Mouse (Mus musculus) retina, postnatal 1 day (tissue): ENCODE measurements at regions not wholly inside any gene's neighbourhood (a gene's known extent, or its start where the extent isn't known, plus 50 kb on each side); places are given as distances from the start of the nearest gene placed in this dataset.

ENCODE experiments used
- DNase-seq: peaks from one replicate; pipeline ENCODE4 v3.0.0-alpha.2; 2012

GRCm38 (mm10) chr10:43750854-43751253, 150.7 kb downstream of the Qrsl1 start:
- DNase-seq = no peak

DNA sequence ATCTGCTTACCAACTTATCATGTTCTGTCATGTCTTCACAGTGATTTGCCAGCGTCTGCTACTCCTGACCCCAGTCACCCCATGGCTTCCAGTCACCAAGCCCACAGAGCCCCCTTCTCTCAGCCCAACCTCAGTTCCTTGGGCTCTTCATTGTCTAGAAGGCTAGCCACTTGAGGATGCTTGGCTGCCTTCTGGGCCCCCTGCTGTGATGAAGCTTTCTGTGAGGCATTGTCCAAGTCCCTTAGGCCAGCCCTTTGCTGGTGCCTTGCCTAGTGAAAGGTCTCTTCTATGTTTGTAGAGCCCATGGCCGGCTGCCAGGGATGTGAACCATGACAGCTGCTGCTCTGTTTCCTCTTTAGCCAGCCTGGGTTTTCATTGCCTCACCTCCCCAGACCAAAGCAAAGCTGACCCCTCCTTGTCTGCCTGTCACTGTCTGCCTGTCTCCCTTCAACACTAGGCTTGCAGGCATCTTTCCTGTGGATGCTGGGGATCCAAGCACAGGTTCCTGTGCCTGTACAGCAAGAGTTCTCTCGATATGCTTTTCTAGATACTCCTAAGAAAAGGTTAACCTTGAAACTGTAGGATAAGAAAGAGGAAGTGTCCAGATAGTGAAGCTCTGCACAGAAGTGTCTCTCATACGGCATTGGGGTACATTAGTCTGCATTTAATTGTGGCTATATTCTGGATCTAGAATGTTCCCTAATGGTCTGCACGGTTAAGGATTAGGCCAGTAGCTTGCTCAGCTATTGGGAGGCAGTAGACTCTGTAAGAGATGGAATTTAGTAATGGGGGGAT, 149.5 kb downstream of the Qrsl1 start:
- DNase-seq = peak; percentile 92

DNA sequence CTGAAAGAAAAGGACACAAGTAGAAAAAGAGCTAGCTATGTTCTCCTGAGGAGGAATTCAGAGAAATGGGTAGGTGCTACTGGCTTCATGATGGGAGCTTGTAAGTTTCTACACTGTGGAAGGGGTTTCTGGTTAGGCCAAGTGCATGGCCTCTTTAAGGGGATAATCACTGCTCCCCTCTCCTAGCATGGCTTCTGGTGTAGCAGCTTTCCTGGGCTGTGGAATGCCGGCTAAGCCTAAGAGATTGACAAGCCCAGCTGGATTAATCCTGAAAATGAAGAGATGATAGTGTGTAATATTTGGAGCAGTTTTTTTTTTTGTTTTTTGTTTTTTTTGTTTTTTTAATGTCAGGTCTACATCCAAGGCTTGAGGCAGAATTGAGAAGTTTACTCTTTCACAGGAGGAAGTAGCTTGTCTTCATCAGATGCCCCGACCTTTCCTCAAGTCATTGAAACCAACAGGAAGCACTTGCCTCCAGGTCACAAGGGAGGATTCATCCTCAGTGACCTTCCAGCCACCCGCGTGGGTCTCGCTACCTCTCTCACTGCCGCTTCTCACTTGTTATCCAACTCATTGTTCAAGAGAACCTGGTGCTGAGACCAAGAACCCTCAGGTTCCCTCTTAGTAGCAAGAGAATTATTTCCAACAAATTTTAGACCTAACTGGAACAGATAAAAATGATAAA, 144.5 kb downstream of the Qrsl1 start:
- no peak for DNase-seq

GRCm38 (mm10) chr10:43758124-43759025, 143.2 kb downstream of the Qrsl1 start:
- DNase-seq = no peak

- no peak for DNase-seq
Measured at GRCm38 (mm10) chr10:43759186-43759905, 142.2 kb downstream of the Qrsl1 start.

DNA sequence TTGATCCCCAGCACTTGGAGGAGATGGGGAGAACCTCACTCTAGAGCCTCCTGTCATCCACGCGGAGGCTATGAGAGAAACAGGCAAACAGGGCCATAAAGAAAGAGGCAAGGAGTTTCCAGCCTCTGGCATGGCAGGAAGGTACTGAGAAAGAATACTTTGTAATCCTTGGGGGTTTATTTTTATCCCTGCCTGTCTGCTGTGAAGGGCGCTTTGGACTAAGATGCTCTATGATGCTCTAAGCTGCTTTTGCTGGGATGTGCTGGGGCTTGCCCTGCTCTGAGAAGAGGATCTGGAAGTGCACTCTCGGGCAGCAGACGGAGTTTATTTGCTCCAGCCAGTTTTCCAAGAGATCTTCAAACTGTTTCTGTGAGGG, 141.7 kb downstream of the Qrsl1 start:
- peak; percentile 10 for DNase-seq

- no peak for DNase-seq
Measured at GRCm38 (mm10) chr10:43761979-43762570, 139.5 kb downstream of the Qrsl1 start.

DNA sequence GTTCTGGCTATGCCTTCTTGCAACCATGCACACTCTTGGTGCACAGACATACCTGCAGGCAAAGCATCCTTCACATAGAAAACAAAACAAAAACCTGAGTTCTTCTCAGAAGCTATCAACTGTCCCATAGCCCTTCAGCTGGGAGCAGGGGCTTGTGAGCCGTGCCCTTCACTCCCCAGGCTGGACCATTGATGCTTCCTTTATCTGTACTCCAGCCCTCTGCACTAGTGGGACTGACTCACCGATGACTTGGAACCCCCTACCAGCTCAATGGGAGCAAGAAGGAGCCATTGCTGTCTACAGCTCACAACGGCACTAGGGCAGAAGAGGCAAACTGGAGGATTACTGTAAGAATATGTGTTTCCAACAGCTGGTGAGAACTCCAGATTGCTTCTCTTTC, 137.0 kb downstream of the Qrsl1 start:
- no peak for DNase-seq

GRCm38 (mm10) chr10:43765275-43765674, 136.3 kb downstream of the Qrsl1 start:
- DNase-seq = no peak

GRCm38 (mm10) chr10:43765829-43766486, 135.6 kb downstream of the Qrsl1 start:
- no peak for DNase-seq

DNA sequence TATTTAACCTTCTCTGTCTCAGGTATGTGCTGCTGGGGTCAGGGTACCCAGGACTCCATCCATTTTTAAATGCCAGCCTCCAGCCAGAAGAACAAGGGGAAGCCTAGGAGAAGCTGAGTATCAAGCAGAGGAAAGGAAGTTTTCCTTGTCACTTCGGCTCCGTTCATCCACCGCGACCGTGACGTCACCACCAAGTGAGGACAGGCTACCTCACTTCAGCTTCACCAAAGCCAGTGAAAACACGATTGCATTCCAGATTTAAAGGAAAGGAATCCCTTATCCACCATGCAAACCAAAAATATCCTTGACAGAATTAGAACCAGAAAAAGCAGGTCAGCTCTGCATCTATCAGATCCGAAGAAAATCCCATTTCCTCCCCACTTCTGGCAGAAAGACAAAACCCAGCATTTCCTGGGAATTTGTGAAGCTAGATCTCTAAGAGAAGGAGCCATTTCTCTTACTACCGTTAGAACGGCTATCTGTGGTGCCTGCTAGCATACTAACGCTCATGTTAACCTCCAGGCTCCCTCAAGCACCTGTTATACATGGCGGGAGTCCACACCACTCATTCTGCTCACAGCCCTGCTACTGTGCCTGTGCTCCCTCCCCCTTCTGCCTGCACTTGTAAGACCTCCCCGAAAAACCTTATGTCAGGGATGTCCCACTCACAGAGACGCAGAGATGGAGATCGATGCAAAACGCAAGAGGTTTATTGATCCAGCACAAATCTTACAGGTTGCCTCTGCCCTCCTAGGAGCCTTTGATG, 133.4 kb downstream of the Qrsl1 start:
- no peak for DNase-seq

DNA sequence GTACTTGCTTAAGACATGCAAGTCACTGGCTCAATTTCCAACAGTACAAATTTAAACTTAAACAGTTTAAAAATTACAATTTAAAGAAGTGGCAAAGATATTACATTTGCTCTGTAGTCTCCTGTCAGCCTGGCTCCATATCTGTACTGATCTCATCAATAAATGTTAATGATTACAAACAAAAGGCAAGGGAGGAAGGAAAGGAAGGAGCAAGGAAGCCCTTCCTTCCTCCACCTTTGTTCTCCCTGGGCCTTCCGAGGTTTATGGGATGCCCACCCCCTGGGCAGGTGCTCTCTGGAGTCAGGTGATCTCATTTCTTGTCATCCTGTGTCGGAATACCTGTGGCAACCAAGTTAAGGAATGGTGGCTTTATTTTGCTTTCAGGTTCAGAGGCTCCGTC, 132.5 kb downstream of the Qrsl1 start:
- no peak for DNase-seq

DNA sequence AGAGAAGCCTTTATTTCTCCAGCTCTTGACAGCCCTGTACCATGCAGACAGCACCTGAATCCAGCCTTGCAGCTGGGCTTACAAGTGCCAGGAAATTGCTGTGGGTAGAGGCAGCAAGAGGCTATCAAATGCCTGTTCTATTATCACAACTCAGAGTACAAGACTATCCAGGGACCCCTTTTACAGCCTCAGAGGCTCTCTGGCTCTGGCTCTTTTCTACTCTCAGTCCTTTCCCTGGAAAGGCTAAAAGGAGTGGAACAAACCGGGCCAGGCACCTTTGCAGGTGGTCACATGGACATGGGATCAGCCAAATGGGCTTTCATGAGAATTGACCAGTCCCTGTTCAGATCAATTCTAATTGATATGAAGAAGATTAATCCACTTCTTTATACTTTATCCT, 125.7 kb downstream of the Qrsl1 start:
- DNase-seq = no peak

DNA sequence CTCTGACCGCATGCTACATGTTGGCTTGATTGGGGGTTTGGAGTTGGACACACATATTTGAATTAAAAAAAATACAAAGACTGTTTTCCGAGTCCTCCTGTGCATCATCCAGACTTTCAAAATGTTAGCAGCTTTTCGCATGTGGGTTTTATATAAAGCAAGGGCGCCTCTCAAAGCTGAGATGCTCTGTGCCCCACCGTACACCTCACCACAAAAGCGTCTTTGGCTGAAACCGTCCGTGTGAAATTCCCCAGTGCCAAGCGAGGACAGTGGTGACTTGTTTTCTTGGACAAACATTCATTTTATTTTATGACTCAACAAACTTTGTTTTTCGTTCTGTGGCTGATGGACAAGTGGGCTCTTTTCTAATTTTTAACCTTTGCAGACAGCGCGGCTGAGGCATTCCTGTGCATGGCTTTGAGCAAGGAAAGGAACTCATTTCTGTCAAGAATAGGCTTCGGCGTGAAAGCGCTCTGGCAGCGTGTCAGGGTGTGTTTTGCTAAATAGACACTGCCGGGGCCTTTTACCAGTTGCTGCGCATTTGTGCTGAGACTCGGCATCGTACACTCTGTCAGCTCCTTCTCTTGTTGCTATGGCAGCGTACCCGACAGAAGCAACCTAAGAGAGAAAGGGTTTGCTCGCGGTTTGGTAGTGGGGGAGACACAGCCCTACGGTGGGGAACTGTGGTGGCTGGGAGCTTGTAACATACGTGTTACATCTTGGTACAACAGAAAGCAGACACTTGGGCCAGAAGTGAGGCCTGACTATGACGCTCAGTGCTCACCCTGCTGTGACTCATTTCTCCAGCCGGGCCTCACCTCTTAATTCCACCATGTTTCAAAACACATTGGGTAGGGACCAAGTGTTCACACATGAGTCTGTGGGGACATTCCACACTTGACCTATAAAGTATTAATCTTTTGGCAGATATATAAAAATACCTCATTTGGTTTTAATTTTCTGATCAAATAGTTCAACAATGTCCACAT, 123.6 kb downstream of the Qrsl1 start:
- no peak for DNase-seq

- no peak for DNase-seq
Measured at GRCm38 (mm10) chr10:43780571-43780970, 121.0 kb downstream of the Qrsl1 start.

DNA sequence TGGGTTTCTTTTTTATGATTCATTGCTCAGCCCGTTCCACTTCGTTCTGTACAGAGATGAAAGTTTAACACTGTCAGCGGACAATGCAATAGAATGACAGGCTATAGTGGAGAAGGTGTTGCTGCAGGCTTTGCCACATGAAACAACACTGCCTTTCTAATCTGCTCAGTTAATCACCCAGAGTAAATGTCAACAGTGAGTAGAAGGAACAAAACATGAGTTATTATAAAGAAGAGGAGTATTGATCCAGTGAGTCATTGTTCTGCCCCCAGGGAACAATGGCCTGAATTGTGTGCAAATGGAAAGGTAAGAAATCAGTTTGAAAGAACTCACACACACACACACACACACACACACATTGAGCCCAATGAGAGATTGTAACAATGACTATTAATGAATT, 118.2 kb downstream of the Qrsl1 start:
- DNase-seq = no peak

DNA sequence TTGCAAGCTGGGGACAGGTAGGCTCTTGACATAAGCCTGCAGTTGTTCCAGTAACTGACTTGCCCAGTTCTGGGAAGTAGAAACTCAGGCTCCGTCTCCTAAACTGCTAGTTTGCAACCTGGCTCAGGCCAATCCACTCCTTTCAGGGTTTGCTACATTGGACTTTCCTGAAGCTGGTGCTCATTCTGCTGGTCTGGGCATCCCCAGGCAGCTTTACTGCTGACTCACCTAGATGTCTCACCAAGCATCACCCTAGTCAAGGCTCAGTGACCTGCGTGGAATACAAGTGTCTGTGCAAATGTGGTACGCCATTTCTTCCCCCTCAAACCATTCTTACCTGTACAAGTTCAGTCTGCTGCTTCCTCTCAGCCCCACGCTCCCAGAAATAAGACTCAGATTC, 110.8 kb downstream of the Qrsl1 start:
- DNase-seq = no peak

DNA sequence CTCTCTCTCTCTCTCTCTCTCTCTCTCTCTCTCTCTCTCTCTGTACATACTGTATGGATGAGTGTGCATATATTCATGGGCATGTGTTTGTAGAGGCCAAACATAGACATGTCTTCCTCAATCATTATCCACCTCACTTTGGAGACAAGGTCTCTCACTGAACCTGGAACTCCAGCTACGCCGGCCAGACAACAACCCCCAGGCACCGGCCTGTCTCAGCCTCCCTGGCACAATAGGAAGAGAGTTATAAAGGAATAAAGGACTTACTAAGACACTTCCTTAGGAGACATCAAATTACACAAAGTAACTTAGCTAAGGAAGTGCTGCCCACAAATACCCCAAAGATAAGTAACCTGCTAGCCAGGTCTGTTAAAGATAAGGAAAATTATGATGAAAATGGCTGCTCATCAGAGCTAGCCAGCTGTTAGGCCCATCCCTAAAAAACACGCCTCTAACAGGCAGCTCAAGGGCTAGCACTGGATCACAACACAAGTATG, 110.0 kb downstream of the Qrsl1 start:
- DNase-seq = no peak

- DNase-seq = no peak
Measured at GRCm38 (mm10) chr10:43792618-43793017, 108.9 kb downstream of the Qrsl1 start.

DNA sequence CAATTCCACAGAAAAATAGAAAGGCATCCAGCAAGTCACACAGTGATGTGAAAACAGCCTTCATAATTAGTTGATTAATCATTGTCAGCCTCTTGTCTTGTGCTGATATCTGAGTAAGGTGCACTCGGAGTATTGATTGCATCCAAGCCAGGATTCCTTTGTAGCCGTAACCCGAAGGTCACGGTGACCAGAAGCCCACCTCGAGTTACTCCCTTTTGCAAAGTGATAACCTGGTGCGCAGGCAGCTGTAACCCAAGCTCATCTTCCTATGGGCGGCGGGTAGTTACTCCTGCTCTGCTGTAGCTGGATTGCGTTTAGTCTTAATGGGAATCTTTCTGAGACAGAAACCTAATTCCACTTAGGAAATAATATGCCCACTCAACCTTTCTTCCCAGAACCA, 107.0 kb downstream of the Qrsl1 start:
- DNase-seq = no peak
